Comparison of ENCODE assay signal across 13 mouse cellular contexts in genomic region chr4:137680721-137681120, GRCm38 (mm10). TPM values are rescaled to one million over a fixed set of nuclear protein-coding genes. Genes with fewer than 3 reads are reported as not detected.
A peak's percentile ranks its signal among the peaks of the same experiment; 100 is the strongest.
DNase-seq lines count a peak whose midpoint lies in the region; ATAC-seq and TF ChIP-seq lines count a peak whose summit lies in the region.
"Had no signal": no experiment of that assay in that cellular context is flagged by ENCODE, and none has a peak within 500 bp of the region (broad histone marks: within the 10 kb centered on the region; RNA-seq: fewer than 3 reads in every experiment).

No protein-coding gene starts in this region.

- peak overlapping the region; percentile 48 for H3K4me3 ChIP-seq in cerebellum, adult 2 months (replicated peaks; ENCODE audit: insufficient read depth, low read depth, low read length)
- H3K4me3 ChIP-seq in cortical plate, adult 2 months (ENCODE audit: insufficient read depth, low read length): peak overlapping the region; percentile 25; the same call in 1 of the 2 replicates
- H3K4me3 ChIP-seq in hindbrain, embryonic 14.5 days (replicated peaks; ENCODE audit: low read length): no peak overlapping the region
- no peak overlapping the region for H3K4me3 ChIP-seq in midbrain, embryonic 16.5 days (ENCODE audit: low read depth, low read length)

- peaks cover 74% of the 10 kb centered on the region for H3K4me1 ChIP-seq in cerebellum, adult 2 months (ENCODE audit: control insufficient read depth, insufficient read depth, low read length)
- peaks cover 28% of the 10 kb centered on the region for H3K4me1 ChIP-seq in cortical plate, adult 2 months (ENCODE audit: control insufficient read depth, insufficient read depth, low read length)
- H3K4me1 ChIP-seq in hindbrain, embryonic 14.5 days (replicated peaks; ENCODE audit: control insufficient read depth, insufficient read depth, low read length): peaks cover 22% of the 10 kb centered on the region
- peaks cover 17% of the 10 kb centered on the region for H3K4me1 ChIP-seq in midbrain, embryonic 16.5 days (ENCODE audit: control insufficient read depth, insufficient read depth, low read length)

- no peak for TF ChIP-seq CTCF in cerebellum, adult 2 months (IDR thresholded peaks at IDR 0.05; ENCODE audit: borderline replicate concordance, insufficient read depth, low read depth, low read length)
- TF ChIP-seq CTCF in cortical plate, adult 2 months (IDR thresholded peaks at IDR 0.05; ENCODE audit: extremely low read depth, insufficient read depth, low read length): no peak

- H3K9me3 ChIP-seq in hindbrain, embryonic 14.5 days (ENCODE audit: control insufficient read depth, low read length): no peaks in the 10 kb centered on the region
- no peaks in the 10 kb centered on the region for H3K9me3 ChIP-seq in midbrain, embryonic 16.5 days (replicated peaks; ENCODE audit: control insufficient read depth, low read length, poor library complexity, severe bottlenecking)
- H3K9me3 ChIP-seq: kidney, embryonic 15.5 days; lung, embryonic 15.5 days had no signal

- intact Hi-C loops in heart, postnatal 14 days (cut with DNase I): no loop called here

- ATAC-seq in hindbrain, embryonic 14.5 days (ENCODE audit: low FRiP score): no peak; the same call in 1 of the 2 replicates
- ATAC-seq in midbrain, embryonic 16.5 days: no peak; the same call in 1 of the 2 replicates

- H3K27ac ChIP-seq in cerebellum, adult 2 months (ENCODE audit: insufficient read depth, low read length): peak overlapping the region; percentile 31
- peak overlapping the region; percentile 40 for H3K27ac ChIP-seq in cortical plate, adult 2 months (ENCODE audit: insufficient read depth, low read length)
- H3K27ac ChIP-seq in hindbrain, embryonic 14.5 days: peak overlapping the region; percentile 71
- H3K27ac ChIP-seq in midbrain, embryonic 16.5 days (ENCODE audit: low read length): peak overlapping the region; percentile 43
- H3K27ac ChIP-seq: kidney, embryonic 15.5 days; lung, embryonic 15.5 days had no signal

- H3K9ac ChIP-seq in hindbrain, embryonic 14.5 days: peak overlapping the region; percentile 57; the same call in 1 of the 2 replicates
- H3K9ac ChIP-seq in midbrain, embryonic 16.5 days (ENCODE audit: low read depth, low read length): no peak overlapping the region; the same call in 1 of the 2 replicates
- H3K9ac ChIP-seq: kidney, embryonic 15.5 days had no signal

- 17% methylated on average over 7 of the region's 7 CpGs for WGBS in cerebellum, adult 2 months
- 12% methylated on average over 7 of the region's 7 CpGs for WGBS in hindbrain, embryonic 14.5 days
- WGBS in midbrain, embryonic 16.5 days: 9% methylated on average over 5 of the region's 7 CpGs

- no peaks in the 10 kb centered on the region for H3K27me3 ChIP-seq in cerebellum, adult 2 months (ENCODE audit: control insufficient read depth, insufficient read depth, low read length)
- 0 out of 2 replicates have a peak, but pooled peaks cover 4% of the 10 kb centered on the region for H3K27me3 ChIP-seq in hindbrain, embryonic 14.5 days (ENCODE audit: control insufficient read depth, insufficient read depth, low read length)
- no peaks in the 10 kb centered on the region for H3K27me3 ChIP-seq in midbrain, embryonic 16.5 days (ENCODE audit: control insufficient read depth, insufficient read depth, low read depth, low read length)

- H3K36me3 ChIP-seq in hindbrain, embryonic 14.5 days (replicated peaks; ENCODE audit: control insufficient read depth, insufficient read depth): no peaks in the 10 kb centered on the region
- no peaks in the 10 kb centered on the region for H3K36me3 ChIP-seq in midbrain, embryonic 16.5 days (ENCODE audit: control insufficient read depth, insufficient read depth, low read length)
- H3K36me3 ChIP-seq: kidney, embryonic 15.5 days; lung, embryonic 15.5 days had no signal

- peak overlapping the region; percentile 73 for H3K4me2 ChIP-seq in hindbrain, embryonic 14.5 days (replicated peaks)
- H3K4me2 ChIP-seq in midbrain, embryonic 16.5 days (ENCODE audit: low read length): peak overlapping the region; percentile 83; the same call in 1 of the 2 replicates

- DNase-seq in cerebellum, adult 2 months: no peak
- no peak for DNase-seq in cerebellum, adult 8-10 months
- DNase-seq in hindbrain, embryonic 14.5 days (ENCODE audit: low spot score): no peak
- no peak for DNase-seq in thymus, adult 18-20 months
- no peak for DNase-seq in heart, postnatal 14 days
- no peak for DNase-seq in adrenal gland, postnatal 36 days
- DNase-seq: heart, adult 18-20 months; liver; thymus, adult 2 months had no signal

- TF ChIP-seq POLR2A in cerebellum, adult 2 months (IDR thresholded peaks at IDR 0.05; ENCODE audit: borderline replicate concordance, insufficient read depth, low read length): no peak
- no peak for TF ChIP-seq POLR2A in cortical plate, adult 2 months (IDR thresholded peaks at IDR 0.05; ENCODE audit: extremely low read depth, insufficient read depth, low read length)

RNA-seq across cellular contexts. Expression of gene Rap1gap, which starts 16.2 kb away (rescaled TPM):
- polyA plus RNA-seq in cerebellum, adult 2 months (2012; rRNA removed): 396 and 425 TPM in 2 replicates
- 339 and 383 TPM in 2 replicates for polyA plus RNA-seq in cortical plate, adult 2 months (2012; rRNA removed)
- 80.7 and 83.9 TPM in 2 replicates for polyA plus RNA-seq in hindbrain, embryonic 14.5 days (2014; fragmentation: Nextera tagmentation; extraction: Ambion mirVana)
- 83.0 and 105 TPM in 2 replicates for polyA plus RNA-seq in midbrain, embryonic 16.5 days (2015; fragmentation: Nextera tagmentation; extraction: Ambion mirVana)
- total RNA-seq in heart, postnatal 14 days (2021): 10 to 100 TPM; 13.9 to 18.3 TPM
- 100 to 1,000 TPM; 102 to 123 TPM for total RNA-seq in adrenal gland, postnatal 36 days (2021)

Comparison
In these comparisons a context has a peak if more than half of its experiments do, and no peak if none do; other contexts are left out.
1. H3K4me3 ChIP-seq: peak in cerebellum, adult 2 months (single experiment) and cortical plate, adult 2 months (single experiment); none in hindbrain, embryonic 14.5 days (single experiment) and midbrain, embryonic 16.5 days (single experiment).
2. Peak in every context shown above with its lines, with median percentiles within 50 percentile points of each other: H3K27ac ChIP-seq.